Mouse (Mus musculus): ENCODE results near the gene Il1rapl2.

Il1rapl2 gene

GRCm38 (mm10) chrX:137570321-137571195 is at the start of gene Il1rapl2:
Gene Il1rapl2, plus strand, starts transcription at chrX:137570608.
- Histone ChIP-seq H3K27me3 (ENCODE audit: insufficient read depth, low read length) (peaks cover 40% of the 10 kb centered on the region), H3K9me3 (ENCODE audit: low read length) (no peaks in the 10 kb centered on the region), H3K4me3 (replicated peaks; ENCODE audit: low read length) (peak within 1 kb of the TSS; percentile 75), H3K36me3 (ENCODE audit: insufficient read depth, low read length) (no peaks in the 10 kb centered on the region), H3K4me1 (replicated peaks; ENCODE audit: low read depth, low read length) (no peaks in the 10 kb centered on the region)
- TF ChIP-seq NANOG (IDR thresholded peaks at IDR 0.05; ENCODE audit: borderline replicate concordance, low read length) (no peak), POU5F1 (IDR thresholded peaks at IDR 0.05; ENCODE audit: borderline replicate concordance, low read length) (no peak), CTCF (conservative IDR thresholded peaks at IDR 0.05; ENCODE audit: low read length) (no peak)

- TF ChIP-seq POU5F1 (IDR thresholded peaks at IDR 0.05; ENCODE audit: borderline replicate concordance, low read length) = no peak
- TF ChIP-seq CTCF (conservative IDR thresholded peaks at IDR 0.05; ENCODE audit: low read length) = no peak
- no peak for TF ChIP-seq NANOG (IDR thresholded peaks at IDR 0.05; ENCODE audit: borderline replicate concordance, low read length)
- H3K4me1 ChIP-seq (replicated peaks; ENCODE audit: low read depth, low read length) = no peaks in the 10 kb centered on the region
- H3K36me3 ChIP-seq (ENCODE audit: insufficient read depth, low read length) = no peaks in the 10 kb centered on the region
- H3K4me3 ChIP-seq (replicated peaks; ENCODE audit: low read length) = no peak overlapping the region
- no peaks in the 10 kb centered on the region for H3K27me3 ChIP-seq (ENCODE audit: insufficient read depth, low read length)
- no peaks in the 10 kb centered on the region for H3K9me3 ChIP-seq (ENCODE audit: low read length)
Measured at GRCm38 (mm10) chrX:137548348-137548747, 22.1 kb upstream of the Il1rapl2 start.

- TF ChIP-seq NANOG (IDR thresholded peaks at IDR 0.05; ENCODE audit: borderline replicate concordance, low read length) = no peak
- TF ChIP-seq POU5F1 (IDR thresholded peaks at IDR 0.05; ENCODE audit: borderline replicate concordance, low read length) = no peak
- no peak for TF ChIP-seq CTCF (conservative IDR thresholded peaks at IDR 0.05; ENCODE audit: low read length)
- Histone ChIP-seq H3K9me3 (ENCODE audit: low read length) (no peaks in the 10 kb centered on the region), H3K4me1 (replicated peaks; ENCODE audit: low read depth, low read length) (no peaks in the 10 kb centered on the region), H3K27me3 (ENCODE audit: insufficient read depth, low read length) (peaks cover 40% of the 10 kb centered on the region), H3K4me3 (replicated peaks; ENCODE audit: low read length) (no peak overlapping the region), H3K36me3 (ENCODE audit: insufficient read depth, low read length) (no peaks in the 10 kb centered on the region)
Measured at GRCm38 (mm10) chrX:137569472-137570188, 778 bp upstream of the Il1rapl2 start.

- Histone ChIP-seq H3K36me3 (ENCODE audit: insufficient read depth, low read length) (no peaks in the 10 kb centered on the region), H3K4me1 (replicated peaks; ENCODE audit: low read depth, low read length) (no peaks in the 10 kb centered on the region), H3K27me3 (ENCODE audit: insufficient read depth, low read length) (no peaks in the 10 kb centered on the region), H3K4me3 (replicated peaks; ENCODE audit: low read length) (no peak overlapping the region), H3K9me3 (ENCODE audit: low read length) (no peaks in the 10 kb centered on the region)
- no peak for TF ChIP-seq POU5F1 (IDR thresholded peaks at IDR 0.05; ENCODE audit: borderline replicate concordance, low read length)
Measured at GRCm38 (mm10) chrX:137582656-137583055, 12.2 kb downstream of the Il1rapl2 start.

GRCm38 (mm10) chrX:137620697-137621096 is 50.3 kb downstream of the Il1rapl2 start:
- Histone ChIP-seq H3K9me3 (ENCODE audit: low read length) (no peaks in the 10 kb centered on the region), H3K36me3 (ENCODE audit: insufficient read depth, low read length) (no peaks in the 10 kb centered on the region), H3K4me1 (replicated peaks; ENCODE audit: low read depth, low read length) (no peaks in the 10 kb centered on the region), H3K27me3 (ENCODE audit: insufficient read depth, low read length) (no peaks in the 10 kb centered on the region), H3K4me3 (replicated peaks; ENCODE audit: low read length) (no peak overlapping the region)
- TF ChIP-seq NANOG (IDR thresholded peaks at IDR 0.05; ENCODE audit: borderline replicate concordance, low read length) (no peak), POU5F1 (IDR thresholded peaks at IDR 0.05; ENCODE audit: borderline replicate concordance, low read length) (no peak), CTCF (conservative IDR thresholded peaks at IDR 0.05; ENCODE audit: low read length) (no peak)

GRCm38 (mm10) chrX:137667011-137667410 is 96.6 kb downstream of the Il1rapl2 start:
- Histone ChIP-seq H3K4me1 (replicated peaks; ENCODE audit: low read depth, low read length) (no peaks in the 10 kb centered on the region), H3K27me3 (ENCODE audit: insufficient read depth, low read length) (no peaks in the 10 kb centered on the region), H3K9me3 (ENCODE audit: low read length) (peaks cover 3% of the 10 kb centered on the region; the same call in 1 of the 2 replicates), H3K4me3 (replicated peaks; ENCODE audit: low read length) (no peak overlapping the region), H3K36me3 (ENCODE audit: insufficient read depth, low read length) (no peaks in the 10 kb centered on the region)
- no peak for TF ChIP-seq NANOG (IDR thresholded peaks at IDR 0.05; ENCODE audit: borderline replicate concordance, low read length)
- no peak for TF ChIP-seq POU5F1 (IDR thresholded peaks at IDR 0.05; ENCODE audit: borderline replicate concordance, low read length)
- no peak for TF ChIP-seq CTCF (conservative IDR thresholded peaks at IDR 0.05; ENCODE audit: low read length)

- H3K27me3 ChIP-seq (ENCODE audit: insufficient read depth, low read length) = no peaks in the 10 kb centered on the region
- TF ChIP-seq POU5F1 (IDR thresholded peaks at IDR 0.05; ENCODE audit: borderline replicate concordance, low read length) (no peak), NANOG (IDR thresholded peaks at IDR 0.05; ENCODE audit: borderline replicate concordance, low read length) (no peak), CTCF (conservative IDR thresholded peaks at IDR 0.05; ENCODE audit: low read length) (no peak)
- H3K4me3 ChIP-seq (replicated peaks; ENCODE audit: low read length) = no peak overlapping the region
- H3K9me3 ChIP-seq (ENCODE audit: low read length) = peaks cover 4% of the 10 kb centered on the region; the same call in 1 of the 2 replicates
- no peaks in the 10 kb centered on the region for H3K36me3 ChIP-seq (ENCODE audit: insufficient read depth, low read length)
- no peaks in the 10 kb centered on the region for H3K4me1 ChIP-seq (replicated peaks; ENCODE audit: low read depth, low read length)
Measured at GRCm38 (mm10) chrX:137687974-137688373, 117.6 kb downstream of the Il1rapl2 start.

- no peaks in the 10 kb centered on the region for H3K36me3 ChIP-seq (ENCODE audit: insufficient read depth, low read length)
- no peak for TF ChIP-seq CTCF (conservative IDR thresholded peaks at IDR 0.05; ENCODE audit: low read length)
- no peak for TF ChIP-seq NANOG (IDR thresholded peaks at IDR 0.05; ENCODE audit: borderline replicate concordance, low read length)
- TF ChIP-seq POU5F1 (IDR thresholded peaks at IDR 0.05; ENCODE audit: borderline replicate concordance, low read length) = no peak
Measured at GRCm38 (mm10) chrX:137700006-137700405, 129.6 kb downstream of the Il1rapl2 start.

More at GRCm38 (mm10) chrX:137700006-137700405, 129.6 kb downstream of the Il1rapl2 start:
- Histone ChIP-seq H3K9me3 (ENCODE audit: low read length) (peaks cover 10% of the 10 kb centered on the region), H3K4me3 (replicated peaks; ENCODE audit: low read length) (no peak overlapping the region), H3K4me1 (replicated peaks; ENCODE audit: low read depth, low read length) (no peaks in the 10 kb centered on the region), H3K27me3 (ENCODE audit: insufficient read depth, low read length) (no peaks in the 10 kb centered on the region)

All from E14TG2a.4 (cell line).